Mouse (Mus musculus): ENCODE results near the gene Kank2. TPM values are rescaled to one million over a fixed set of nuclear protein-coding genes. Genes with fewer than 3 reads are reported as not detected.

The Kank2 gene
- polyA plus RNA-seq, 1 experiment from 2014 or later: 3.9 TPM

- 68% methylated on average over 14 of the region's 14 CpGs for WGBS
- H3K9ac ChIP-seq (ENCODE audit: low read depth, low read length): peak overlapping the region; percentile 3
- no peaks in the 10 kb centered on the region for H3K9me3 ChIP-seq (ENCODE audit: control insufficient read depth, low read length)
- no peaks in the 10 kb centered on the region; the same call in 1 of the 2 replicates for H3K36me3 ChIP-seq (ENCODE audit: control insufficient read depth, insufficient read depth, low read length)
- H3K27ac ChIP-seq (ENCODE audit: low read depth, low read length): 0 out of 2 replicates have a peak overlapping the region, but pooled peaks have one; percentile 18
- no peaks in the 10 kb centered on the region for H3K27me3 ChIP-seq (replicated peaks; ENCODE audit: control insufficient read depth, insufficient read depth, low read length)
- ATAC-seq: no peak
- peaks cover 18% of the 10 kb centered on the region for H3K4me1 ChIP-seq (ENCODE audit: control insufficient read depth, insufficient read depth, low read depth, low read length)
- H3K4me2 ChIP-seq (ENCODE audit: low read length): peak overlapping the region; percentile 87
- no peak overlapping the region for H3K4me3 ChIP-seq (ENCODE audit: low read length)
These were observed 72.1 kb downstream of the Kank2 start for GRCm38 (mm10) chr9:21726218-21726975.

GRCm38 (mm10) chr9:21725224-21726121 is 73.1 kb downstream of the Kank2 start:
- Histone ChIP-seq H3K9me3 (ENCODE audit: control insufficient read depth, low read length) (no peaks in the 10 kb centered on the region), H3K9ac (ENCODE audit: low read depth, low read length) (peak overlapping the region; percentile 42), H3K27me3 (replicated peaks; ENCODE audit: control insufficient read depth, insufficient read depth, low read length) (no peaks in the 10 kb centered on the region), H3K27ac (ENCODE audit: low read depth, low read length) (no peak overlapping the region), H3K4me3 (ENCODE audit: low read length) (peak overlapping the region; percentile 78), H3K4me1 (ENCODE audit: control insufficient read depth, insufficient read depth, low read depth, low read length) (peaks cover 18% of the 10 kb centered on the region), H3K4me2 (ENCODE audit: low read length) (peak overlapping the region; percentile 87), H3K36me3 (ENCODE audit: control insufficient read depth, insufficient read depth, low read length) (no peaks in the 10 kb centered on the region; the same call in 1 of the 2 replicates)
- no peak for ATAC-seq
- WGBS: 86% methylated on average over 23 of the region's 23 CpGs

- peak; percentile 97 for ATAC-seq
- no peaks in the 10 kb centered on the region for H3K27me3 ChIP-seq (replicated peaks; ENCODE audit: control insufficient read depth, insufficient read depth, low read length)
- no peaks in the 10 kb centered on the region for H3K9me3 ChIP-seq (ENCODE audit: control insufficient read depth, low read length)
- H3K4me2 ChIP-seq (ENCODE audit: low read length): peak overlapping the region; percentile 87
- H3K9ac ChIP-seq (ENCODE audit: low read depth, low read length): peak overlapping the region; percentile 87
- peaks cover 18% of the 10 kb centered on the region for H3K4me1 ChIP-seq (ENCODE audit: control insufficient read depth, insufficient read depth, low read depth, low read length)
- WGBS: 0% methylated on average over 18 of the region's 18 CpGs
- peak overlapping the region; percentile 78 for H3K4me3 ChIP-seq (ENCODE audit: low read length)
- no peaks in the 10 kb centered on the region for H3K36me3 ChIP-seq (ENCODE audit: control insufficient read depth, insufficient read depth, low read length)
- peak overlapping the region; percentile 96 for H3K27ac ChIP-seq (ENCODE audit: low read depth, low read length)
These were observed 74.4 kb downstream of the Kank2 start for GRCm38 (mm10) chr9:21724147-21724536.

- peaks cover 18% of the 10 kb centered on the region for H3K4me1 ChIP-seq (ENCODE audit: control insufficient read depth, insufficient read depth, low read depth, low read length)
- peak within 1 kb of the TSS; percentile 78 for H3K4me3 ChIP-seq (ENCODE audit: low read length)
- H3K9ac ChIP-seq (ENCODE audit: low read depth, low read length): peak within 1 kb of the TSS; percentile 87
- H3K27me3 ChIP-seq (replicated peaks; ENCODE audit: control insufficient read depth, insufficient read depth, low read length): no peaks in the 10 kb centered on the region
- no peaks in the 10 kb centered on the region for H3K9me3 ChIP-seq (ENCODE audit: control insufficient read depth, low read length)
- peak within 1 kb of the TSS; percentile 96 for H3K27ac ChIP-seq (ENCODE audit: low read depth, low read length)
- peak within 1 kb of the TSS; percentile 87 for H3K4me2 ChIP-seq (ENCODE audit: low read length)
- ATAC-seq: peak; percentile 81
- under 1% methylated on average over 47 of the region's 47 CpGs for WGBS
- H3K36me3 ChIP-seq (ENCODE audit: control insufficient read depth, insufficient read depth, low read length): no peaks in the 10 kb centered on the region
These were observed 75.0 kb downstream of the Kank2 start, which contains the start of gene Ldlr for GRCm38 (mm10) chr9:21723377-21724146. TSS of gene Ldlr (plus strand) at chr9:21723483.

- no peak overlapping the region for H3K4me2 ChIP-seq (ENCODE audit: low read length)
- no peak overlapping the region for H3K4me3 ChIP-seq (ENCODE audit: low read length)
- H3K9ac ChIP-seq (ENCODE audit: low read depth, low read length): peak overlapping the region; percentile 17; the same call in 1 of the 2 replicates
- ATAC-seq: no peak
- WGBS: 78% methylated on average over 2 of the region's 2 CpGs
- H3K27me3 ChIP-seq (replicated peaks; ENCODE audit: control insufficient read depth, insufficient read depth, low read length): no peaks in the 10 kb centered on the region
- H3K9me3 ChIP-seq (ENCODE audit: control insufficient read depth, low read length): no peaks in the 10 kb centered on the region
- H3K4me1 ChIP-seq (ENCODE audit: control insufficient read depth, insufficient read depth, low read depth, low read length): peaks cover 10% of the 10 kb centered on the region
- no peak overlapping the region for H3K27ac ChIP-seq (ENCODE audit: low read depth, low read length)
- no peaks in the 10 kb centered on the region for H3K36me3 ChIP-seq (ENCODE audit: control insufficient read depth, insufficient read depth, low read length)
These were observed 77.5 kb downstream of the Kank2 start for GRCm38 (mm10) chr9:21721036-21721435.

- no peaks in the 10 kb centered on the region for H3K36me3 ChIP-seq (ENCODE audit: control insufficient read depth, insufficient read depth, low read length)
- no peak overlapping the region for H3K4me3 ChIP-seq (ENCODE audit: low read length)
- no peak overlapping the region for H3K27ac ChIP-seq (ENCODE audit: low read depth, low read length)
- H3K9me3 ChIP-seq (ENCODE audit: control insufficient read depth, low read length): no peaks in the 10 kb centered on the region
- no peak for ATAC-seq
- H3K4me1 ChIP-seq (ENCODE audit: control insufficient read depth, insufficient read depth, low read depth, low read length): no peaks in the 10 kb centered on the region
- H3K9ac ChIP-seq (ENCODE audit: low read depth, low read length): no peak overlapping the region
- WGBS: 79% methylated on average over 2 of the region's 2 CpGs
- H3K27me3 ChIP-seq (replicated peaks; ENCODE audit: control insufficient read depth, insufficient read depth, low read length): no peaks in the 10 kb centered on the region
- H3K4me2 ChIP-seq (ENCODE audit: low read length): no peak overlapping the region
These were observed 81.5 kb downstream of the Kank2 start for GRCm38 (mm10) chr9:21717015-21717414.

Small RNA genes lying within 50 kb of the gene (microRNA-seq; reads per million reads assigned to microRNA genes)
- 5.8 reads per million, percentile 19 among the genes with 10 or more reads in this experiment for gene Mir7083

Other genes with a start within 250 kb of the Kank2 start
- 51.8 and 53.4 TPM in 2 replicates for gene Timm29, start 206.0 kb downstream of the Kank2 start, polyA plus RNA-seq (2015; fragmentation: Nextera tagmentation; extraction: Ambion mirVana)
- gene Yipf2, start 205.9 kb downstream of the Kank2 start, polyA plus RNA-seq (2015; fragmentation: Nextera tagmentation; extraction: Ambion mirVana): 25.6 and 26.1 TPM in 2 replicates
- gene Smarca4, start 182.6 kb downstream of the Kank2 start, polyA plus RNA-seq (2015; fragmentation: Nextera tagmentation; extraction: Ambion mirVana): 109 and 130 TPM in 2 replicates
- 15.6 and 17.5 TPM in 2 replicates for gene Ldlr, start 75.3 kb downstream of the Kank2 start, polyA plus RNA-seq (2015; fragmentation: Nextera tagmentation; extraction: Ambion mirVana)
- gene Spc24, start 38.4 kb downstream of the Kank2 start, polyA plus RNA-seq (2015; fragmentation: Nextera tagmentation; extraction: Ambion mirVana): 21.2 and 26.0 TPM in 2 replicates
- 0.25 and 0.66 TPM in 2 replicates for gene Angptl8, start 36.8 kb upstream of the Kank2 start, polyA plus RNA-seq (2015; fragmentation: Nextera tagmentation; extraction: Ambion mirVana)
- gene Dock6, start 53.9 kb upstream of the Kank2 start, polyA plus RNA-seq (2015; fragmentation: Nextera tagmentation; extraction: Ambion mirVana): 16.0 and 17.3 TPM in 2 replicates
- 23.6 and 24.3 TPM in 2 replicates for gene Rab3d, start 119.4 kb upstream of the Kank2 start, polyA plus RNA-seq (2015; fragmentation: Nextera tagmentation; extraction: Ambion mirVana)
- gene Ccdc159, start 128.7 kb upstream of the Kank2 start, polyA plus RNA-seq (2015; fragmentation: Nextera tagmentation; extraction: Ambion mirVana): 9.7 and 9.8 TPM in 2 replicates
- 56.5 and 61.0 TPM in 2 replicates for gene Tmem205, start 128.8 kb upstream of the Kank2 start, polyA plus RNA-seq (2015; fragmentation: Nextera tagmentation; extraction: Ambion mirVana)
- gene Plppr2, start 138.3 kb upstream of the Kank2 start, polyA plus RNA-seq (2015; fragmentation: Nextera tagmentation; extraction: Ambion mirVana): 106 and 115 TPM in 2 replicates
- 8.1 and 8.7 TPM in 2 replicates for gene Swsap1, start 157.0 kb upstream of the Kank2 start, polyA plus RNA-seq (2015; fragmentation: Nextera tagmentation; extraction: Ambion mirVana)
- 1.2 and 1.4 TPM in 2 replicates for gene Epor, start 164.8 kb upstream of the Kank2 start, polyA plus RNA-seq (2015; fragmentation: Nextera tagmentation; extraction: Ambion mirVana)
- gene Rgl3, start 190.7 kb upstream of the Kank2 start, polyA plus RNA-seq (2015; fragmentation: Nextera tagmentation; extraction: Ambion mirVana): 2.0 and 2.1 TPM in 2 replicates
- 5.9 and 6.4 TPM in 2 replicates for gene Ccdc151, start 203.9 kb upstream of the Kank2 start, polyA plus RNA-seq (2015; fragmentation: Nextera tagmentation; extraction: Ambion mirVana)
- gene Prkcsh, start 204.1 kb upstream of the Kank2 start, polyA plus RNA-seq (2015; fragmentation: Nextera tagmentation; extraction: Ambion mirVana): 93.7 and 97.3 TPM in 2 replicates